Mouse (Mus musculus) myocyte (in vitro differentiated cells): Measurements from ENCODE around the gene Pigp.

Source experiments
- MYOD1 ChIP-seq, 3 experiments: IDR thresholded peaks; one replicate each; pipeline ENCODE4 v1.6.1; 2011; ENCODE audit warnings: control low read depth in 2 of 3, low read depth in 2 of 3, mild to moderate bottlenecking in 2 of 3, moderate library complexity in 1 of 3; ENCODE audit not compliant: insufficient read length in 2 of 3, control insufficient read depth in 1 of 3
- MYOG ChIP-seq, 3 experiments: IDR thresholded peaks; one replicate each; pipeline ENCODE4 v1.6.1; 2011; ENCODE audit warnings: control low read depth in 2 of 3, low read depth in 2 of 3, mild to moderate bottlenecking in 2 of 3; ENCODE audit not compliant: insufficient read length in 2 of 3, control insufficient read depth in 1 of 3, insufficient read depth in 1 of 3
- POLR2A ChIP-seq: IDR thresholded peaks from one replicate; pipeline ENCODE4 v1.6.1; 2011; ENCODE audit warnings: low read depth, mild to moderate bottlenecking, control low read depth, moderate library complexity; ENCODE audit not compliant: insufficient read length
- TCF12 ChIP-seq: IDR thresholded peaks from one replicate; pipeline ENCODE4 v1.6.1; 2011; ENCODE audit warnings: mild to moderate bottlenecking, control low read depth; ENCODE audit not compliant: poor library complexity, insufficient read depth, severe bottlenecking
- USF1 ChIP-seq: IDR thresholded peaks from one replicate; pipeline ENCODE4 v1.6.1; 2011; ENCODE audit warnings: low read depth, mild to moderate bottlenecking, control low read depth, moderate library complexity

GRCm38 (mm10) chr16:94396641-94397040, 25.0 kb upstream of the Pigp start:
- no peak for TF ChIP-seq POLR2A
- TF ChIP-seq USF1: no peak
- TF ChIP-seq MYOG (IDR thresholded peaks at IDR 0.05; ENCODE audit: control insufficient read depth in 1 of 3, insufficient read depth in 1 of 3, insufficient read length in 2 of 3, low read depth in 2 of 3): no peak
- TF ChIP-seq MYOD1 (IDR thresholded peaks at IDR 0.05; ENCODE audit: control insufficient read depth in 1 of 3, insufficient read length in 2 of 3, low read depth in 2 of 3): no peak
- no peak for TF ChIP-seq TCF12
